Mouse (Mus musculus) c-Kit-positive CD71-negative TER-119-negative erythroid progenitor cells, embryonic 14.5 days (primary cell): ENCODE results near the gene Pfkm.

ENCODE experiments used
- DNase-seq: peaks from one replicate; pipeline ENCODE4 v3.0.0-alpha.2; 2013; ENCODE audit warnings: low read depth

Pfkm gene

DNA sequence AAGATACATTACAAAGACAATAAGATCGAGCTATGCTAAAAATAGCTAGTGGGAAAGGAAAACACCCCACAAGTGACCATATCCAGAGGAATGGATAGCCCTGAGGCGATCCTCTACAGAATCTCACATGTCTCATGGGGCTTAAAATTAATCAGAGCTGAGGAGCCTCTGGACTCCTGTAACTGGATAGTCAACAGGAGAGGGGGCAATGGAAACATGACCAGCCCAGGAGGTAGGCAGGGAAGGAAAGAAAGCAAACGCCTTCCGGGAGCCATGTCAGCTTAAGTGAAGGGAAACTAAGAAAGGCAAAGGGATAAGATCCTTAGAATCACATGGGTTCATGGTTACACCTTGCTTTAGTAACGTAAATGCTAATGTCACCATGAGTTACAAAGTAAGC lies 48.4 kb downstream of the Pfkm start:
- DNase-seq: no peak

DNA sequence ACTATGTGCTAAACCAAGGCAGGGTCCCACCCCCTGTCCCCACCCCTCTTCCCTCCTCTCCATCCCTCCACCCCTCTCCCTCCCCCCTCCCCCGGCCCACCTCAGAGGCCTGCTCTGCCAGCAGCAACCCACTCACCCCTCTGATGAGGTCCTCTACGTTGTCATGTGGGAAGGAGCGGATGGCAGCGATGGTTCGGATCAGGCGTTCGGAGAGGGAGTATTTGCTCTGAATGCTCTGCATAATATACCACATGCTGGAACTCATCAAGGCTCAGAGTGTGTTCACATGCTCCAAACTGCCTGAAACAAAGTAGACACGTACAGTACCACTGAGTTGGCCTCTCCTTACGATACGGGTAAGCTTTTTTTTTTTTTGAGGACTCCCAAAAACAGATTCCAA lies 50.1 kb downstream of the Pfkm start:
- no peak for DNase-seq

DNA sequence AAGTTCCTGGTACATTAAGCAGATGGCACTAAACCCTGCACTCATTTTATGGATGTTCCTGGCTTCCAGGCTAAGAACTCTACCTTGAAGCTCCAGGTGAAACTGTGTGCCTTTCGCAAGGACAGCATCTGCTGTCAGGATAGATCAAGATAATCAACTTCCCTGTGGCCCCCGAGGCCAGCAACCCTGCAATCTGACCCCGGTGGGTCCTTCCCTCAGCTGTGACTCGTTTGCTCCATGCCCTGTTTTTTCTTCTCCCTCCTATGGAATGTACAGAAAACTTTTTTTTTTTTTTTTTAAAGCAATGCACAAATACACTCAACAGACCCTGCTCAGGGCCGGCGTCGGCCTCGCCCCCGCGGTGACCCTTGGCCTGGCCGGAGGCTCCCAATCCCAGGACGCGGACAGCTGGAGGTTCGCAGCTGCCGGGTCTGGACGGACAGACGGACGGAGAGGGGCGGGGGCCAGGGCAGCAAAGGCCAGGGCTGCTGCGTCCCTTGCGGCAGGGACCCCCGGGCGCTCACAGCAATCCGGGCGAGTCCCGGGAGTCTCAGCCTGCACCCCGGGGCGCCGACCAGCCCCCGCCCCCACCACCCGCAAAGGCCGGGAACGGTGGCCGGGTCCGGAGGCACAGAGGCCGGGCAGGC lies 52.6 kb downstream of the Pfkm start:
- no peak for DNase-seq

DNA sequence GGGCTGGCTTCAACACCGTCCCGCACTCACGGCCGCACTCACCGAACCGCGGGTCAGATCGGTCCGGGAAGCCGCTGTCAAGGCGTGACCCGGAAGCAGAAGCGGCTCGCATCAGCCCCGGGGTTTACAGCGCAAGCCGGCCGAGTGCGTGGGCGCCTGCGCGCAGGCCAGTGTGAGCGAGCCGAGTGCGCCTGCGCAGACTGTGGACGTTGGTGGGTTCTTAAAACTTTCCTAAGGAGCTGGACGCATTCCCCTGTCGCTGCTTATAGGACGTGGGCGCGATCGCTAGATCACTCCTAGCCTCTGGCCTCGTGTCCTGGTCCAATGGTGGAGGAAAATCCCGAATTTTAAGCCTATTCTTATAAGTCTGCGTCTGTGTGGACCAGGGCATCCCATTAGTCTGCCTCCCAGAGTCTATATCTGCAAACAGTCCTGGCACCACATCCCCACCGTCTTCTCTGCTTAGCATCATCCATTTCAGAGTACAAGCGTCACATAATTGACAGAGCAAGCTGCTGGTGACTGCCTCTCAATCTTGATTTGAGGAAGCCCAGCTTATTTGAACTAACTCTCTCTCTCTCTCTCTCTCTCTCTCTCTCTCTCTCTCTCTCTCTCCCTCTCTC lies 53.3 kb downstream of the Pfkm start:
- peak; percentile 81 for DNase-seq

DNA sequence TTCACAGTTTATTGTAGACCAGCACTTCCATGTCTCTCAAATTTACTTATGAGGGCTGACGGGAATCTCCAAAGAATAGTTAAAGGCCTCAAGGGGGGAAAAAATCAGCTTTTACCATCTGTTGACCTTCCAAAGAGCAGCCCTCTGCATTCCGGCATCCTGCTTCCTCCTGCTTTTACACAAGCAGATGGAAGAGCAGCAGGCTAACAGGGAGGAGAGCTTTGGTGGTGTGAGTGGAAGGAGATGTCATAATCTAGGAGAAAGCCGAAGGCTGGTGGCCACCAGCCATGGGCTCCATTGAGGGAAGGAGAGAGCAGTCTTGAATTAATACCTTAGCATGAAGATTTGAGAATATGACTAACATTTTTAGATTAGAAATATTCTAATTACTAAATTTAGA lies 56.0 kb downstream of the Pfkm start:
- DNase-seq: no peak

DNA sequence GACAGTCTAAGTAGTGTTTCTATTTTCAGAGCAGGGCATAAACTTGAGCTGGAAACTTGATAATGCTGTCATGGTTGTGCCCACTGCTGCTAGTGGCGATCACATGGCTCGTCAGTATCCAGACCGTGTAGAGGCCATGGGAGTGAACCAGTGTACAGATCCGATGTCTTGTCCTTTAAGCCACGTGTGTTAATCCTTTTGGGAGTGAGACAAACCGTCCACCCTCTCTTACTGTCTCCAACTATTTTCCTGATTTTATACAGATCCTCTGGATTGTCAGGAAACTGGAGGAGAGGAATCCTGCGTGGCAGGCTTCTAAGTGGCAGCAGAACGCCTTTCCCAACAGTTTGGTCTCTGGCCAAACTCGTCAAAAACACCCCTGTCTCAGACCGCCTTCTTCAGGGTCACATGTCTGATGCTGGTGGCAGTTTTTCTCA lies 56.8 kb downstream of the Pfkm start:
- DNase-seq: no peak

DNA sequence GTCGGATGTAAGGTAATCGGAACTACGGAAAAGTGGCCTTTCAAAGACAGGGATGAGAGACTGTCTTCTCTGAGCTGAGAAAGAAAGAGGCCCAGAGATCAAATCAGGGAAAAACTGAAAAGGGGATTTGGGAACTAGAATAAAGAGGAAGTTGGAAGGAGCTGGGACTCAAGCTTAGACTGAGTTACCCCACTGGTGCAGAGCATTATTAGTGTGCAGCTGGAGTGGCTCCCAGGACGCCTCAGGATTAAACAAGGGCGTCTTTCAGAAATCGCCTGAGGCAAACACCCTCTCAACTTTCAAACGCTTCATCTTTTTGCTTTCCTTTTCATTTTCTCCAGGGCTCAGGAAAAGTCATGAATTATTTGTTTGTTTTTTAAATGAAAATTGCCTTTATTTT lies 60.5 kb downstream of the Pfkm start:
- no peak for DNase-seq

DNA sequence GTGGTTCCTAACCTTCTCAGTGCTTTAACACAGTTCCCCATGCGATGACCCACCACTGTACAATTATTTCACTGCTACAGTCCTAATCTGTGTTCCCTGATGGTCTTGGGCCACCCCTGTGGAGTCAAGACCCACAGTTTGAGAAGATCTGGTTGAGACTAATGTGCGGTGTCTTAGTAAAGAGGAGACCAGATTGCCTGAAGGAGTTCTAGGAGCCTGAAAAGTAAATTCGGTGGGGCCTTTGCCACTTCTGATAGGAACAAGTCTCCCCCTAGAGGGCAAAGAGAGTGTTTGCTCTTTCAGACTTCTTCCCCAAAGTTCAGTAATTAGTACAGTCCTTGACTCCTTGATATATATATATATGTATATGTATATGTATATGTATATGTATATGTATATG lies 61.2 kb downstream of the Pfkm start:
- DNase-seq: peak; percentile 43

DNA sequence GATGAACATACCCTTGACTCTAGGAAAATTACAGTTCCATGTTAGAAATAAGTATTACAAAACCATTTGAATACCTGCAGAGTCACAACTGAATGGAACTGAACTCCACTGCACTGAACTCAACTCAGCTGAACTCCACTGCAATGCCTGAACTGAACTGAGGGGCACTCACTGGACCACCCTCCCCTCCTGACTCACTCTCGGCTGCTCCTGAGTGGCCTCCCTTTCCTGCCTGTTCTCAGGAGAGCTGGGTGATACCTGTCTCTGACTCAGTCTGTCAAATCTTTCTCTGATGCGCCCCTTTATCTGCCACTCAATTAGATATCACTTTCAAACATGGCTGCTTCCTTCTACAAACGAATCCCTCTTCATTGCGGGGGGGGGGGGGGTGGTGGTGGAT lies 61.8 kb downstream of the Pfkm start:
- DNase-seq: no peak

DNA sequence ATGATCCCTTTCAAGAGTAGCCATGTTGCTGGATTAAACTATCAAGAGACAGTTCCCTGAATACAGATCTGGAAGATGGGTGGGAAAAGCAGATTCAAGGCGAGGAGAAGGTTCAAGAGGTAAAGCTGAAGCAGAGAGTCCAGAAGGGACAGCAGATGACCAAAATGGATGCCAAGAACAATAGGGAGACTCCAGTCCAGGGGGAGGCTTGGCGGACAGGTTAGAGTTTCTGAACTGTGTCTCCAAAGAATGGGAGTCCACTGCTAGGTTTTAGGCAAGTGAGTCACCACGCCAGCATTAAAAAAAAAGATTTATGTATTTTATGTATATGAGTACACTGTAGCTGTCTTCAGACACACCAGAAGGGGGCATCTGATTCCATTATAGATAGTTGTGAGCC lies 62.2 kb downstream of the Pfkm start:
- no peak for DNase-seq

DNA sequence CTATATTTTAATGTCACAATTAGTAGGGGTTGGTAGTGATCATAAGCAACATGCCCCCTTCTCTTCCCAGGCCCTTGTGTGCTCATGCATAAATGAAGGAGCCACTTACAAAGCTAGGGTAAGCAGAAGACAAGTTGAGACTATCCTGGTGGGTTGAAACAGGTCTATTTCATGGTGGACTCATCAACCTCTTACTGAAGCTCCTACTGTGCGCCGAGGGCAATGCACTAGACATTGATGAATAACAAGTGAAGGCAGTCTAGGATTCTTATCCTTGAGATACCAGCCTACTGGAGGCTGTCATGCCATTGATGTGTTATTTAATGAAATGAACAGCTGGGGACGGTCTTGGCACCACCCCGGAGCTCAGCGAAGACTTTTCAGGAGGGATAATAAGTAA lies 62.9 kb downstream of the Pfkm start:
- DNase-seq: no peak

DNA sequence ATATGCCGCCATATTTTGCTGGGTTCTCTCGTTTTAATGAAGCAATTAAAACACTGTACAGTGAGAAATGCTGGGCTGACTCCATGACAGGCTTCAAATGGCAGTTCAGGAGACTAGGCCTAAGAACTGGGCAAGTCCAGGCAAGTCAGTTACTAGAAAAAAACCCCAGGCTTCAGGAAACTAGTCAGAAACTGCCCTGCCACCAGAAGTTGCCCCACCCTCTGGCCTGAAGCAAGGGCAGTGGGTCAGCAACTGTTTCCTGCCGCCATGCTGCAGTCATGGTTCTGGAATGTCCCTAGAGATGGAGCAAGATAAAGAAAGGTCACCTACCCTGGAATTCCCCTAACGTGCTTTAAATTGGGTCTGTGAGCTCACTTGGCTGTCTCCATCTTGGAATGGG lies 63.6 kb downstream of the Pfkm start:
- DNase-seq: no peak

DNA sequence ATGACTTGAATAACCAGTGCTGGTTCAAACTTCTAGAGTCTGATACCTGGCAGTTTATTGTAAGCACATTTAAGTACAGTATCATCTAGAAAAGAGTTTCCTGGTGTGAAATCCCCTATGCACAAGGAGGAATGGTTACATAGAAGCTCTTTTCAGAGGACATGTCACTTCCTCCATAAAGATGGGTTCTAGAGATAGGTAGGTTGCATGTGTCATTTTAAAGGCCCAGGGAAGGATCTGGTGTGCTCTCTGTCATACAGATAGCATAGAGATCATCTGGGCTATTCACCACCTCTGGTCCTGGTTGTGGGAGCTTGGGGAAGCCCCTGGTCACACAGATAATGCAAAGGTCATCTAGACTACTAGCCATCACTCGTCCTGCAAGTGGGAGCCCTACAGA lies 64.9 kb downstream of the Pfkm start:
- no peak for DNase-seq

DNA sequence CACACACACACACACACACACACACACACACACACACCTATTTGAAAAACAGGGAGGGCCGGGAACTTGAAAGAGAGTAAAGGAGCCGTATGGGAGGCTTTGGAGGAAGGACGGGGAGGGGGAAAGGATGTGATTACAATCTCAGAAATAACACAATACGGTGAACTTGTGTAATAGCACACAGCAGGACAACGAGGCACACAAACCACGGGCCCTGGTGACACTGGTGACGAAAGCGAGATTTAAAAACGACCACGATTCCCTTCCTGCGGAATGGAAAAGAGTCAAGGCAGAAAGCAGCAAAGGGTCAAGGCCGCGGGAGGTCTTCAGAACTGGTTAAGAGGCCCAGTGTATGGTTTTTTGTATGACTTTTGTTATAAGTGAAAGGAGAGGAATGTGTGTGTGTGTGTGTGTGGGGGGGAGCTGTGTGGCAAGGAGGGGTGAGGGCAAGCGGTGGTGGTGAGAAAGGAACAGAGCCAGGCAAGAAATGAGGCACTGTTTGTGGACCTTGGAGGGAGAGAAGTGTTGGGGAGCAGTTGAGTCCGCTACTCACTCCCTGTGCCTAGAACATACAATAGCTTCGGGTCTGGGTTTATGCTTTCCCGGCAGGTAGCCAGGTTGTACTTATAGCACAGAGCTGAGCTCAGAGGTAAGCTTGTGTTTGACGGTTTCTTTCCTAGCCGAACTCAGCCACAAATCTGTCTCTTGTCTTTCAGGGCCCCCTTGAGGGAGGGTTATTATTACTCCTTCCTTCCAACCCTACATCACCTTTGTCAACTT lies 68.8 kb downstream of the Pfkm start:
- no peak for DNase-seq

DNA sequence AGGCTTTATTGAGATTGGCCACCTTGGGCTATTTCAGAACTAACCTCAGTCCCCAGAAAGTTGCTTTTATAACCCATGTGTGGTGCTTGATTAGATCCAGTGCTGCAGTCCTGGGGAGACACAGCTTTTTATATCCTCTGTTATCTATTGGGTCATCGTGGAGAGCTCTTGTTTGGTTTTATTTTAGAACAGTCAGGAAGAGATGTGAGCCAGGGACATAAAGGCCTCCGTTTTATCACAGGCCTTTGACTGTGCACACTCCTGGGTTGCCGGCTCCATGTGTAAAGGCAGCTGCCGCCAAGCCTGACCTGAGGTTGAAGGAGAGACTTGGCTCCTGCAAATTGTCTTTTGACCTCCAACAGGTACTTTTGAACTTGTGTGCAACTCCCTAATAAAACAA lies 70.2 kb downstream of the Pfkm start:
- no peak for DNase-seq

DNA sequence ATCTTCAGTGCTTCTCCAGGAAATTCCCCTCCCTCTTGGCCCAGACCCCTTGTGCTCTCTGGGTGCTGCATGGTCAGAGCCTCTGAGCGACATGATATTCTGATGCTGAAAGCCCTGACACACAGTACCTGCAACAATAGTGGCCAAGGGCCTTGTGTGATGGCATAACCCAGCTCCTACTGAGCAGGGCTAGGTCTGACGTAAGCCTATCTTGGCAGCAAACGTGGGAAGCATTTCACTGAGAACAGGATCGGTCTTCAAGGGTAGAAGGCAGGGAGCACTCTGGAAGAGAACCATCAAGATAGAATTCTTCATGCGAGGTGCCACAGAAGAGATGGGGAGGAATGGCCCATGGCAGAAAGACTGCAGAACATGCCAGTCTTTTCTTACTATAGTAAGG lies 73.1 kb downstream of the Pfkm start, which contains the start of gene Asb8:
Gene Asb8, minus strand, starts transcription at position 101 of the 400 bp plus-strand sequence.
- no peak for DNase-seq

DNA sequence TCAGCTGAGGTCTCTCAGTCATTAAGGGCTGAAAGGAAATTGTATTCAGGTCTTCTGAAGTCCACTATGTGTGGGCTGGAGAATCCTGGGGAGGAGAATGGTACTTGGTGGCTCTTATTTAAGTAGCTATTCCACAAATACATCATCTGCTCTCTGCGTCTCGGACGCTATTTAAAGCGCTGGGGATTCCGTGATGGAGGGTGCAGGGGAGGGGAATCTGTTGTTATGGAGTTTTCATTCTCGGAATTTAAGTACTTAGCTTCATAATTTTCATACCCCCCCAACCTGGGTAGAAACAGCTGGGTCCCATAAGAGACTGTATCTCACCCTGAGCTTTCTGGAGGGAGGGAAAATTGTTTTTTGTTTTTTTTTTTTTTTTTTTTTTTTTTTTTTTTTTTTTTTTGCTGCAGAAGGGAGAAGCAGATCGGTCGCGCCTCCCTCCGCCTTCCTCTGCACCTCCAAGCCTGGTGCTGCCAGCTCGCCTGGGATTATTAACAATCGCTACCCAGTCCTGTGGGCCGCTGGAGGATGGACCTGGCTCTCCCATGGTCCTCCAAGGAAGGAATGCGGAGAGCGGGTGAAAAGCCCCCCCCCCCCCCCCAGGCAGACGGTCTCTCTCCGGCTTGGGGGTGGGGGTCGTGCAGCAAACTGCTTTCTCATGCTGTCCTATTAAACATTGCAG lies 74.7 kb downstream of the Pfkm start, which contains the start of gene Ccdc184:
Gene Ccdc184, plus strand, starts transcription at position 196 of the 682 bp plus-strand sequence.
- DNase-seq: no peak

DNA sequence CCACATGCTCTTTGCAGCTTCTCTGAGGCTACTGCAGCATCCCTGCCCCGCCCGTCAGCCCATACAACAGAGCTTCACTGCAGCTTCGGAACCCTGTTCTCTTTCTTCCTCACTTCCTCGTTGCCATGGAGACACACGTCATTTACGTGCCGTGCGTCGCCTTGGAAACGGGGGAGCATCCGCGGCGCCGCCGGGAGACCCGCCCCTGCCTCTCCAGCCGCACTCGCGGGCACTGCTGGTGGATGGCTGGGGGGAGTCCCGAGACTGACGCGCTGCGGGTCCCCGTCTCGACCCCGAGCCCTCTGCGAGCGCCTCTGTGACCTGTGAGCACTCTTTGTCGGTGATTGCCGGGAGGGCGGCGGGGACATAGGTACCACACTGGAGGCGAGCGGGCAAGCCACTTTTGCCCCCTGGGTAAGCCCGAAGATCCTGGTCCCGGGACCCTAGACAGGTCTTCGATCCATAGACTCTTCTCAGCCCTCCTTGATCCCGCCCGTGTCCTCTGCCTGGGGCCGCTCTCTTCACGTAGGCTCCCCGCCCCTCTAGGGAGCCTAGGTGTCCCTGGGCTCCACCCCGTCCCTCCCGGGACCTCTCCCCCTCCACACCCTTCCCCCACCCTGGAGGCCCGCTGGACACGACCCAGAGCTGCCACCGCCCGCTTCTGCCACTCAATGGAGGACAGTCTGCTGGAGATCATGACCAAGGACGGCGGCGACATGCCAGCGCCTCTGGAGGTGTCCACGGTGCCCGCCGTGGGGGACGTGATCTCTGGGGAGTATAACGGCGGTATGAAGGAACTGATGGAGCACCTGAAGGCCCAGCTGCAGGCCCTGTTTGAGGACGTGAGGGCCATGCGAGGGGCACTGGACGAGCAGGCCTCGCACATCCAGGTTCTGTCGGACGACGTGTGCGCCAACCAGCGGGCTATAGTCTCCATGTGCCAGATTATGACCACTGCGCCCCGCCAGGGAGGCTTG lies 75.5 kb downstream of the Pfkm start:
- peak; percentile 56 for DNase-seq

DNA sequence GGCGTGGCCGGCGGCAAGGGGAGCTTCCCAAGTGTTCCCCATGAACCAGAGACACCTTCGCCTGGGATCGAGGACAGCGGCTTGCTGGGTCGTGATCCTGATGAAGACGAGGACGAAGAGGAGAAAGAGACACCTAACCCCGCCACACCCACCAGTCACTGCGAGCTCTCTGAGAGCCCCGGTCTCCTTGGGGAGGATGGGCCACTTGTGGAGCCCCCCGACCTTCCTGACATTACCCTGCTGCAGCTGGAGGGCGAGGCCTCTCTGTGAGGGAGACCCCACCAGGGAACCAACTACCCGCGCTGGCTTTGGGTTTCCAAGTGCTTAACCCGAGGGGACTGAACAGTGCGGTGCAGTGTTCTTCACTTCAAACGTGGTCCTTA lies 76.2 kb downstream of the Pfkm start:
- DNase-seq: no peak

DNA sequence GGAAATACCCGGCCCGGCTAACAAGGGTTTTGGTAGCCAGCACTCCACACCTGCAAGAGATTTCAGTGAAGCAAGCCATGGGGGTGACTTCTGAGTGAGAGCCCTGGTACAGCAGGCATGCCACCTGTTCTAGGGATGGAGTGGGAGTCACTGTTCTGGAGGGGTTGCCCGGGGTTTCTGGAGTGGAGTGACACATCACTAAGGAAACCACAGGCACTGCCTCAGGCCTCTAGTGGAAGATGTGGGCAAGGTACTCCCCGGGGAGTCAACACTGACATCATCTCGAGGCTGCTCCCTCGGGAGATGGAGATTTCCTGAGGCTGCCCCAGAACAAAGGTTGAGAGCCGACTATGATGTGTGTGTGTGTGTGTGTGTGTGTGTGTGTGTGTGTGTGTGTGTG lies 78.0 kb downstream of the Pfkm start:
- DNase-seq: no peak

DNA sequence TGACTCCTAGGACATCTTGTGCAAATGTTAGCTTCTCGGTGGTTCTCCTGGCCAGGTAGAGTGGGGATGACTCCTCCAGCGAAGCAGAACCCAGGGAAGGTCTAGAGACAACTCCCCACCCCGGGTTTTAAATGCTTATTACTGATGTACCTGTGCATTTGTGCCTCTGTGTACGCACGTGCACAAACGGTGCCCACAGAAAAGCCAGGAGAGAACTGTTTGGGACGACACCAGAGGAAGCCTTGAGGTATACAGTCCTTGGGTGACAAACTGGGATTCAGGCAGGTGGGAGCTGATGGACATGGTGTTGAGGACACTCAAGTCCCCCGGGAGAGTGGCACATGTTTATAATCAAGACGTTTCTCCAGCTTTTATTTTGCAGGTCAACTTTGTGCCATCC lies 78.5 kb downstream of the Pfkm start:
- no peak for DNase-seq

DNA sequence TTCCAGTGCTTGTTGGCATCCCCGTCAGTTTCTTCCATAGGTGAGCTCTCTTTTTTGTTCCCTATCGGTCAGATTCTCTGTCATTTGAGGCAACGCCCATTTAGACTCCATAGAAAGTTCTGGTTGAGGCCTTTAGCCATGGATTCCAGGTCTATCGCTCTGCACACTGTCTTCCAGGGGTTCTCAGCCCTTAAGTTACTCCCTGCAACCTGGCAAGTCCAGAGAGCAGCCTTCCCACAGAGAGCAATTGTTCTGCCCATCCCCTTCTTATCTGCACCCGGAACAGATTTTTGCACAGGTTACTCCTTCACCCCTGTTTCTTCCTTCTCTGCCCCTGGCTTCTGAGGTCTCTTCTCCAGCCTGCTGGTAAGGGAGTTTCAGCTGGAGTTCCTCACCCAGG lies 79.7 kb downstream of the Pfkm start:
- no peak for DNase-seq
